Mouse (Mus musculus) stomach, embryonic 15.5 days (tissue): Measurements from ENCODE around the gene Tmem179. TPM values are rescaled to one million over a fixed set of nuclear protein-coding genes. Genes with fewer than 3 reads are reported as not detected.

Source experiments
- ATAC-seq: fragments of 200-750 bp; cut with Nextera tagmentation; 2 replicates; pipeline ENCODE4 v1.8.0; 2017; ENCODE audit warnings: low read depth, moderate number of reproducible peaks, moderate TSS enrichment; ENCODE audit not compliant: insufficient read depth, low FRiP score
- H3K27ac ChIP-seq: fragments of 300-500 bp; sonication (generic); 2 replicates; pipeline ENCODE4 v1.5.1; 2015; ENCODE audit warnings: mild to moderate bottlenecking, inconsistent platforms
- H3K27me3 ChIP-seq: fragments of 300-500 bp; sonication (generic); replicated peaks from 2 replicates; pipeline ENCODE4 v1.6.1; 2015; ENCODE audit warnings: inconsistent platforms
- H3K36me3 ChIP-seq: fragments of 300-500 bp; sonication (generic); 2 replicates; pipeline ENCODE4 v1.6.1; 2015; ENCODE audit warnings: inconsistent platforms
- H3K4me1 ChIP-seq: fragments of 300-500 bp; sonication (generic); 2 replicates; pipeline ENCODE4 v1.6.1; 2015; ENCODE audit warnings: inconsistent platforms
- H3K4me2 ChIP-seq: fragments of 300-500 bp; sonication (generic); 2 replicates; pipeline ENCODE4 v1.6.1; 2015; ENCODE audit warnings: mild to moderate bottlenecking, inconsistent platforms
- H3K4me3 ChIP-seq: fragments of 300-500 bp; sonication (generic); replicated peaks from 2 replicates; pipeline ENCODE4 v1.5.1; 2015; ENCODE audit warnings: inconsistent platforms
- H3K9ac ChIP-seq: fragments of 300-500 bp; sonication (generic); 2 replicates; pipeline ENCODE4 v1.6.1; 2015; ENCODE audit warnings: inconsistent platforms
- H3K9me3 ChIP-seq: fragments of 300-500 bp; sonication (generic); 2 replicates; pipeline ENCODE4 v1.6.1; 2016; ENCODE audit warnings: inconsistent platforms
- WGBS: fragments of 180-500 bp; shearing (Covaris S2); methylation state at CpG from one replicate; pipeline ENCODE4 v1.1.7; 2015; 5-methylcytosine and 5-hydroxymethylcytosine counted together
- polyA plus RNA-seq: library from polyadenylated mRNA; unstranded; fragments of >200 nt; fragmentation: Nextera tagmentation; extraction: Ambion mirVana; gene quantifications from 2 replicates; pipeline ENCODE4 v1.2.1, GENCODE M21; 2015

Gene Tmem179
- polyA plus RNA-seq, 1 experiment from 2014 or later: 2.7 TPM

- WGBS: 63% methylated on average over 6 of the region's 6 CpGs
- H3K27ac ChIP-seq: peak overlapping the region; percentile 26; the same call in 1 of the 2 replicates
- no peaks in the 10 kb centered on the region for H3K9me3 ChIP-seq
- no peaks in the 10 kb centered on the region for H3K36me3 ChIP-seq
- no peak overlapping the region for H3K9ac ChIP-seq
- H3K4me2 ChIP-seq: no peak overlapping the region
- no peak for ATAC-seq
- 0 out of 2 replicates have a peak, but pooled peaks cover 6% of the 10 kb centered on the region for H3K4me1 ChIP-seq
- H3K27me3 ChIP-seq: no peaks in the 10 kb centered on the region
- H3K4me3 ChIP-seq: no peak overlapping the region
These were observed 60.3 kb downstream of the Tmem179 start for GRCm38 (mm10) chr12:112456144-112456713.

- no peak for ATAC-seq
- 83% methylated on average over 9 of the region's 9 CpGs for WGBS
These were observed 64.7 kb downstream of the Tmem179 start for GRCm38 (mm10) chr12:112451826-112452225.

GRCm38 (mm10) chr12:112451381-112451780, 65.2 kb downstream of the Tmem179 start:
- no peak overlapping the region for H3K4me2 ChIP-seq
- H3K27ac ChIP-seq: no peak overlapping the region
- H3K9me3 ChIP-seq: no peaks in the 10 kb centered on the region

More at GRCm38 (mm10) chr12:112451826-112452225, 64.7 kb downstream of the Tmem179 start:
- Histone ChIP-seq H3K9me3 (no peaks in the 10 kb centered on the region), H3K4me3 (no peak overlapping the region), H3K36me3 (no peaks in the 10 kb centered on the region), H3K4me2 (no peak overlapping the region), H3K27ac (no peak overlapping the region), H3K9ac (no peak overlapping the region), H3K27me3 (no peaks in the 10 kb centered on the region), H3K4me1 (0 out of 2 replicates have a peak, but pooled peaks cover 16% of the 10 kb centered on the region)

GRCm38 (mm10) chr12:112450883-112451282, 65.7 kb downstream of the Tmem179 start:
- Histone ChIP-seq H3K4me1 (0 out of 2 replicates have a peak, but pooled peaks cover 10% of the 10 kb centered on the region), H3K9me3 (no peaks in the 10 kb centered on the region), H3K4me3 (no peak overlapping the region), H3K4me2 (no peak overlapping the region), H3K27ac (no peak overlapping the region), H3K36me3 (no peaks in the 10 kb centered on the region), H3K27me3 (no peaks in the 10 kb centered on the region), H3K9ac (no peak overlapping the region)
- WGBS: 34% methylated on average over 6 of the region's 6 CpGs
- ATAC-seq: no peak

More at GRCm38 (mm10) chr12:112451381-112451780, 65.2 kb downstream of the Tmem179 start:
- Histone ChIP-seq H3K4me3 (no peak overlapping the region), H3K27me3 (no peaks in the 10 kb centered on the region), H3K9ac (no peak overlapping the region), H3K36me3 (no peaks in the 10 kb centered on the region), H3K4me1 (0 out of 2 replicates have a peak, but pooled peaks cover 14% of the 10 kb centered on the region)
- 84% methylated on average over 1 of the region's 1 CpGs for WGBS
- ATAC-seq: no peak

Other genes starting within 250 kb of the Tmem179 start
- 0.18 and 0.21 TPM in 2 replicates for gene A530016L24Rik, start 27.3 kb downstream of the Tmem179 start, polyA plus RNA-seq
- 4.3 and 4.4 TPM in 2 replicates for gene Inf2, start 72.0 kb upstream of the Tmem179 start, polyA plus RNA-seq
- 4.3 and 4.4 TPM in 2 replicates for gene Adssl1, start 103.3 kb upstream of the Tmem179 start, polyA plus RNA-seq
- 198 and 214 TPM in 2 replicates for gene Siva1, start 127.9 kb upstream of the Tmem179 start, polyA plus RNA-seq
- gene Akt1, start 158.1 kb upstream of the Tmem179 start, polyA plus RNA-seq: 161 and 170 TPM in 2 replicates
- gene Zbtb42, start 162.1 kb upstream of the Tmem179 start, polyA plus RNA-seq: 9.3 and 10.8 TPM in 2 replicates
- gene Cep170b, start 203.7 kb upstream of the Tmem179 start, polyA plus RNA-seq: 24.3 and 24.6 TPM in 2 replicates
- 14.5 and 16.8 TPM in 2 replicates for gene Pld4, start 243.9 kb upstream of the Tmem179 start, polyA plus RNA-seq